Mouse (Mus musculus): ENCODE measurements around the gene Tmod2.

Gene Tmod2

DNA sequence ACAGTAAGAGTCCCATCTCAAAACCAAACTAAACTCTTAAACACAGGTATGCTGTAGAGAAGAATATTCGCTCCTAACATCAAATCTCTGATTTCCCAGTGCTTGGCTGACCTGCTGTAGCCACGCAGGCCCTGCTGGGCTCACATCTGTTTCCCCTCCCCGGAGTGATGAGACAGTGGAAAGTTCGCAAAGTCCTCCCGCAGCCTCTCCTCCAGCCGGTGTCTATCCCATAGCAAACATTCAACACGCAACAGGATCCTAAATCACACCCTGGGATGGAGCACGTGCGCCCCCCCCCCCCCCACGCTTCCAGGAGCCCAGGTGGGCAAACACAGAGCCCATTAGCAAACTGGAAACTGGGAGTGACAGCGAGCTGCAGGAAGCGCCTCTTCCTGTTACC lies 9.6 kb downstream of the Tmod2 start:
- DNase-seq (ENCODE audit: low read depth, low spot score), result no peak

DNA sequence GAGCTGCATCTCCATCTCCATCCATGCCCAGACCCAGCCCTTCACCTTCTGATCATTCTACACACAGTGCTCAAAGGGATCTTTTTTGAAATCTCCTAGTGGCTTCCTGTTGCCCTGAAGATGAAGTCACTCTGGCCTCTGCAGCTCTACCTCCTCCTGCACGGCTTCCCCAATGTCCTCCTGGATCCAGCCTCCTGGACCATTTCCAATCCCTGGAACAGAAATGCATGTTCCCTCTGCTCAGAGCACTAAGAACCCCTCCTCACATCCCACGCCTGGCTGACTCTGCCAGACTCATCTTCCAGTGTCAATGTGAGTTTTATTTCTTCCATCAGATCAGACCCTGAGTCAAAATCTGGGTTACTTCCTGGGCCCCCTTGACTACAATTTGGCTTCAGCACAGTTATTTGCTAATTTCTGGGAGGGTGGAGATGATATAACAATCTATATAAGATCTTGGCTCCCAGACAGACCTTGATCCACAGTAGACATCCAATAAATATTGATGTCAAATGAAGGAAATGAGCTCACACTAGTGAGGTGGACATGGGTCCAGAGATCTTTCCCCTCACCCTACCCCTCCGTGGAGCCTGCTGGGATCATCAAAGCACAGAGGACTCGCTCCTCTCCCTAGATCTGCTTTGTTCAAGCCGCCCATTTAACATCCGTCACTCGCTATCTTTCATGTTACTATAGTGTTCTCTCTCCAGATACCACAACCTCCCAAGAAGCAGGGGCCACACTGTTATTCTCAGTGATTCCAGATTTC lies 10.8 kb downstream of the Tmod2 start:
- no peak for DNase-seq (ENCODE audit: low read depth, low spot score)

DNA sequence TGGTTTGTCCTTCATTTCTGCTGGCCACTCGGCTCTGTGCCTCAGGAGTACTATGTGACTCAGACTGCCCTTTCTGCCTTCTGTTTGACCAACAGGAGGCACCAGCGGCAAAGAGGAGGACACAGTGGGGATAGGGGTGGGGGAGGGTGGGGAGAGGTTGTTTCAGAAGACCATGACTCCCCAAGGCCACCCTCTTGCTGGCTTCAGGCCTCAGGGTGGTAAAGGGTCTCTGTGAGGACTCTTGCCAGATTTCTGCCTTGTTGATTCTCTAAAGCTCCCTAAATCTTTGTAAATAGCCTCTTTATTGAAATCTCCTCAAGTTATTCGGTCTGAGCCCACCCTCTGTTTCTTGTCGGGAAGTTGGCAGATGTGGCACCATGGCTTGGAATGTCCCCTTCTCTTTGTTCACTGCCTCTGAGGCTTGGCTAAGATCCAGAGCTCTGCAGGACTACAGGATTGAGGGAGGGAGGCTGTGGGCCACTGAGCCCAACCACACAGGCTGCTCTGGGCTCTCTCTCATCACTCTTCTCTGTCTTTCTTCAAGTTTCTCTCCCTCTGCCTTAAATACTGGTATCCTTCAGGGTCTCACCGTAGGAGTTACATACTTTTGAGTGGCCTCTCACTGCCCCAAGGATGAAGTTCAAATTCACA lies 11.8 kb downstream of the Tmod2 start:
- peak; percentile 28 for DNase-seq (ENCODE audit: low read depth, low spot score)

DNA sequence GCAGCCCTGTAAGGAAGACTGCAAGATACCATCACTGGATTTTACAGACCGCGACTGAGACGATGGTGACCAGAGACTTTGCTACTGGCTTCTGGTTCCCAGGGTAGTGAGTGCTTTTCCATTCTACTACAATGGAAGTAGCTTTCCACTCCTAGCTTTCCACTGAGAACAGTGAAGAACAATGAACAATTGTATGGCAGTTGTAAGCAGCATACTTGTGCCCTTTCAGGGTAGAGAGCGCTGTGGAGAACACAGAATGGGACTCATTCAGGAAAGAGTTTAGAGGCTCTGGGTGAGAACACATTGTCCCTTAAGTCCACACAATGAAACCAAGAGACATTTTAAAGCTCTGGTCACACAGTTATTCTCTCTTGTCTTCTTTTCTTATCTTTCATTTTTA lies 13.5 kb downstream of the Tmod2 start:
- no peak for DNase-seq (ENCODE audit: low read depth, low spot score)

DNA sequence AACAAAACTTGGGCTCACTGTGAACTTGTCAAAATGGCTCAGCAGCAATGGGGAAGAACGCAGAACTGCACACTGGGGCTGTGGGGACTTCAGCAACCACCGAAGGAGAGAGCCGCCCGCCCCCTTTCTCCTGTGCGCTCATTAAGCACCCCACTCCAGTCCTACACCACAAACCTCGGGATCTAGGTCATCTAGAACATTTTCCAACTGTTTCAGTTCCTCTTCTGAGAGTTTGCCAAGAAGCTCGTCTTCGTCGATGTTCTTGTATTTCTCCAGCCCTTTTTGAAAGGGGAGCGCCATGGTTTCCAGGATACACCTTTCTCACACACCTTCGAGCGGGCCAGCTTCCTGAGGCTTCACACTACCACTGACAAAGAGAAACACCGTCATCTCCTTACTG lies 14.1 kb downstream of the Tmod2 start:
- DNase-seq (ENCODE audit: low read depth, low spot score), result no peak

DNA sequence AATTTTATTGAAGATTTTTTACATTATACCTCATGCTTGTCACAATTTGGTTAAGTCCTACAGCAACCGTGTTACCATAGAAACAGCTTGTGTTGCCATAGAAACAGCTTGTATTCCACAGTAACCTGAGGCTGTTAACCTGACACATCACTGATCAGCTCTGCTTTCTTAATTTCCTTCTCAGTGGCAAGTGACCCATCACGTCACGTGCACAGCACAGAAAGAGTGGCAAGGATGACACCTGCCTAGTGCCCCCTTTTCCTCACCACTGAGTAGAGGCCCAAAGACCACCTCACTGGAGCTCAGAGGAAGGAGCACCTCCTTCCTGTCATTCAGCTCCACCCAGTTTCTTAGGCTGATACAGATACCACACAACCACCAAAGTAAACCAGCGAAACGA lies 17.6 kb downstream of the Tmod2 start:
- DNase-seq (ENCODE audit: low read depth, low spot score), result no peak

DNA sequence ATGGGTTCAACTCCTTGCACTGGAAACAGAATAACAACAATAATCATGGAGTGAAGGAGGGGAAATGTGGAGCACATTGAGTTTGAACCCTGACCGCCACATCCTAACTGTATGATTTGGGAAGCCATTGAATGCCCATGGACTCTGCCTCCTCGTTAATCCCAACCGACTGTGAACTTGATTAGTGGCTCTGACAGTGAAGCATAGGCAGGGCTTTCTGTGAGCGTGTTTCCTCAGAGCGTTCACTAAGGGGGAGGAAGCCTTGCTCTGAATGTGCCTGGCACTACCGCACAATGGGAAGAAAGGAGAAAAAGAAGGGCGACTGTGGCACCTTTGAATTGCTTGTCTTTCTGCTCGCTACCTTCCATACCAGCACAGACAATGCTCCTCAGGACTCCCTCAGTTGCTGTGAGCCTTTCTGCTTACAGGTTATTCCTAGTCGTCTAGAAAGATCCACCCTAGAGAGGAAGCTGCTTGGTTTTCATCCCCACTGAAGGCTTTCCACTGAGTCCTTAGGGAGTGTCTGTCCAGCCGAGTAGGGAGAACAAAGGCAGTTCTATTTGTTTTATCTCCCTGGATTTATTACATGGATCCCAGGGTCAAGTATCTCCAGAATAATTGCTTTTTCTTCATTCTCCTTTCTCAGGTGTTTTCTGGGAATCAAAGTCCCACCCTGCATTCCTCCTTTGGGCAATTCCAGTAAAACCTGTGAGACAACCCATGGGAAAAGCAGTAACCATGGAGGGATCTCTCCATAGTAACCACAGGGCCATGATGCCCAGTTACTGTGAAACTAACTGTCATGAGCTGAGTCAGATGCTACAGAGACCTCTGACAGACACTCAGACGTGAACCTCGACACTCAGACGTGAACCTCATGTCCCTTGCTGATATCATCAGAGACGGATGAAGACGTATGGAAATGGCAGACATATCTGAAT lies 21.0 kb downstream of the Tmod2 start:
- no peak for DNase-seq (ENCODE audit: low read depth, low spot score)

DNA sequence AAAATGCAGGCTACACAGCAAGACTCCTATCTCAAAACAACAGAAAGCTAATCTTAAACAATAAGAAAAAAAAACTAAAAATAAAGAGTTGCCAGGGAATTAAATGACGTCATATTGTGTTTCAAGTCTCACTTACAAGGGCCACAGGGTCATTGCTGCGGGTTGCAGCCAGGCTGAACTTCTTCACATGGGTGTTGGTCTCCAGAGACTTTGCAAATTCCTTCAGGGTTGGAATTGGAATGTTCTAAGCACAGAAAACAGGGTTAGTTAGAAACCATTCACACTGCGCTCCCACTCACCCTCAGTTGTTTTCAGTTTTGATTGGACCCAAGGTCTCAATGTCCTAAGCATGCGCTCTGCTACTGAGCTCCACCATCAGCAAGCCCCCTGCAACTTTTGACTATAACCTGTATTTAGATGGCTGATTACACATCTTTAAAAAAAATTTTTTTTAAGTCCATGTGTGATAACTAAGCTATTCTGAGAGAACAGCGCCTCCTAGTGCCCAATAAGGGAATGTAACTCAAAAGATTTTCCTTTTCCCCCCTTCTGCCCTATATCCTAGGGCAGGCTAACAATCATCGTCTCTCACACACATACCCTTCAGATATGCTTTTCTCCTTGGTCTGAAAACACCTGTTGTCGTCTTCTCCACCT lies 29.3 kb downstream of the Tmod2 start:
- DNase-seq (ENCODE audit: low read depth, low spot score), result peak; percentile 29

DNA sequence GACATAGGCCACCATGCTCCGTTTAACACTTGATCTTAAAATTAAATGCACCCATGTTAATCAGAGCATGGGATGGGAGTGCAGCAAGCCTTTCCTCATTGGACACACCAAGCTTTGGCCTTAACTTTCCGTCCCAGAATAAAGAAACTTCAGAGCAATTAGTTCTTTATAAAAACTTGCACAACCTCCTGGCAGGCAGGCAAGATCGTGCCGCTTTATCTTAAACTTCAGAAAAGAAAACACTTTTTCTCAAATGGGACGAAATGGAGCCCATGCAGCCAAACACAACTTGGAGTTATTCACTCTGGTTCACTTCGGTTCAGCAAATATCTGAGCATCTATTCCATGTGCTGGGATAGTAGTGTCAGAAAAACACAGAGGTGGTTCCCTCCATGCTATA lies 31.8 kb downstream of the Tmod2 start:
- DNase-seq (ENCODE audit: low read depth, low spot score), result no peak

DNA sequence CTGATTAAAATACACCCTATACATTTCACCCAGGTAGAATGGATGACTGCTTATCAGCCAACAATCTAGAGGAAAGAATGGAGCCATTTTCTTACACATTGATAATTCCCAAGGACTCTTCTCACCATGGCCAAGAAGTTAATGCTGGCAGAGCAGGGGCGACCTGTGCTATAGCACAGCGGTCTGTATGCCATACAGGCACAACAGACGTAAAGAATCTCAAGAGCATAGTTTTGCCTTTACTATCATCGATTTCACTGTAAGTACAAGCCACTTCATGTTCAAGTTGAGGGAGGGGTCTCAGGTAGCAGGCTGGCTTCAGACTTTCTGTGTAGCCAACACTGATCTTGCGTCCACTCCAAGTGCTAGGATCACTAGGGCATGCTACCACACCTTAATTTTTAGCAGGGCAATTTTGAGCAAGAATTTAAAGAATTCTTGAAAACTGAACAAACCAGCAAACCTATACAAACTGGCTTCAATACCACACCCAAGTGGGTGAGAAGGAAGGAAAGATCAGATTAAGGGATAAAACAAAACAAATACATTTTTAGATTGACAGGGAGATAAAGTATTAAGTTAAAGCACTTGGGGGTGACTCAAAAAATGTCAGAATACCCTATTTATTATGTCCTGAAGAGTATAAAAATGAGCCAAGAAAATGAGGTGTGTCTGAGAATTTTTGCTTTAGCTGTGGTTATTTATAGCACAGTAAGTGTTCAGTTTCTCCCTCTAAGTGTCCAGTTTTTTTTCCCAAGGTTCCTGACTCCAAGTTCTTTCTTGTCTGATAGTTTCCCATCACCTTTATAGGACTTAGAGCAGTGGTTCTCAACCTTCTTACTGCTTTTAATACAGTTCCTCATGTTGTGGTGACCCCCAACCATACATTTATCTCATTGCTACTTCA lies 39.8 kb downstream of the Tmod2 start:
- no peak for DNase-seq (ENCODE audit: low read depth, low spot score)

DNA sequence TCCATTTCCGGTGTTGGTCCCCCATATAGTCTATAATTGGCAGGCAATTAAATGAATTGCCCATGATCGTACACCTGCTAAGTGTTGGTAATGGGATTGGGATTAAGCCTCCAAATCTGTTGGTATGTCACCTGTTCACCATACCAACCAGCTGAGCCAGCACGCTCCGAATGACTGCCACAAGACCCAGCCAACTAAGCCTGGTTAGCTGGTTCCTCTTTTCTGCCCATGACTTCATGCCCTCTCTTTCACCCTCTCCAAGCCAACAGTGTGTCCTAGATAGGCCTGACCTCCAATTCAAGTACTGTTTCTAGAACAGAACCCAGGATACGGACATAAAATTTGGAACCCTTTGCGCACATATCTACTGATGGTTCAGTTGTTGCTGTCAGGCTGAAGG lies 42.7 kb downstream of the Tmod2 start:
- no peak for DNase-seq (ENCODE audit: low read depth, low spot score)

DNA sequence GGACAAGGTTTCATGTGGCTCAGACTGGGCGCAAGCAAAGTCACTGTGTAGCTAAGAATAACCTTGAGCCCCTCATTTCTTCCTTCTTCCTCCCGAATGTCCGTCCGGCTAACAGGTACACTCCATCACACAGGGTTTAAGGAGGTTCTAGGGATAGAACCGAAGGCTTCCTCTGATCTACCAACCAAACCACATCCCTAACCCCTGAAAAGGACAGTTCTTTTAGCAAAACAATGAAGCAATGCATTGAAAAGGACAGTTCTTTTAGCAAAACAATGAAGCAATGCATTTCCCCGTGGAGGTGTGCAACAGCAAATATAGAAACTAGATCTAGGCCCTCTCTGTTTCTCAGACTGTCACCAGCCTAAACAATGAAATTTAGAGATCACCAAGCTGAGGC lies 46.2 kb downstream of the Tmod2 start:
- no peak for DNase-seq (ENCODE audit: low read depth, low spot score)

DNA sequence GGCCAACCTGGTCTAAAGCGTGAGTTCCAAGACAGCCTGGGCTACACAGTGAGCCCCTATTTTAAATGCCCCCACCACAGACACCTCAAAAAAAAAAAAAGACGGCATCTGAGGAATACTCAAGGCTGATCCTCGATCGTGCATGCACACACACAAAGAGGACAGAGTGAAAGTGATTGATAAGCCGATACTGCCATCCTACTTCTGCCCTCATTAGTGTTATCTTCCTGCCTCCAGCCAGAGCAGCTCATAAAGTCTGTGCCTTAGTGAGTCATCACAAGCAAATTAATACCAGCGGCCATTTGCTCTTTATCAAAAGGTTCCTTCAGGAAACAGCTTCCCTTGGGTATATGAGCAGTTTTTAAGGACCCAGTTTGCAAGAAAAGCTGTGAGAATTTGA lies 47.5 kb downstream of the Tmod2 start:
- DNase-seq (ENCODE audit: low read depth, low spot score), result no peak

DNA sequence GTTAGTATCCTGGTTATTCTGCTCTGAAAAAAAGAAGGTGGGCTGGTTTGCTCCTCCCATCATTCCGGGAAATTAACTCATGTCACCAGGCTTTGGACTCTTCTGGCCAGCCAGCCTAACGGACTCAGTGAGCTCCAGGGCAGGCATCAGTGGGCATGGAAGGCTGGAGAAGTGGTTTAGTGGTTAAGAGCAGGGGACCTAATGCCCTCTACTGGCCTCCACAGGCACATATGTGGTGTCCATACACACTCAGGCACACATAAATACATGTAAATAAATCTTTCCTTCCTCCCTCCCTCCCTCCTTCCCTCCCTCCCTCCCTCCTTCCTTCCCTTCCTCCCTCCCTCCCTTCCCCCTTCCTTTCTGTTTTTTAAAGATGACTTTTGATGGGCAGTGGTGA lies 47.9 kb downstream of the Tmod2 start:
- DNase-seq (ENCODE audit: low read depth, low spot score), result no peak

DNA sequence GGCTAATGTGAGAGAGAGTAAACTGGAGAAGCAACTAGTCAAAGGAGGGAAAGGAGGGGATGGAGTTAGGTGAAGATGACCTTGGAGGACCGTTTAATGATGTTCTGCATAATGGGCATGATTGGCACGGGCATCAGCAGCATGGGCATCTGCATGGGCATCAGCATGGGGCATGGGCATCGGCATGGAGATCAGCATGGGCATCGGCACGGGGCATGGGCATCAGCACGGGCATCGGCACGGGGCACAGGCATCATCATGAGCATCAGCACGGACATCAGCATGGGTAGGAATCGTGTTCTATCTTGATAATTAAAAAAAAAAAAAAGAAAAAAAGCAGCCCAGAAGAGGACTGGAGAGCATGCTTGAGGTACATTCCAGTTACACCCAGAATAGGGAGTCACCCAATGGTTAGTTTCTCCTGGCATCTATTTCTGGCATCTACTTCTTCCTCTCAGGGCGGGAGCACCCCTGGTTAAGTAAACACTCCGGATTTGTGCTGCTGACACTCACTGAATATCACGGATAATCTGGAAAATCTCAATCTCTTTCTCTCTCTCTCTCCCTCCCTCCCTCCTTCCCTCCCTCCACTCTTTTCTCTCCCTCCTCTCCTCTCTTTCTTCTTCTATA lies 50.0 kb downstream of the Tmod2 start:
- DNase-seq (ENCODE audit: low read depth, low spot score), result no peak

DNA sequence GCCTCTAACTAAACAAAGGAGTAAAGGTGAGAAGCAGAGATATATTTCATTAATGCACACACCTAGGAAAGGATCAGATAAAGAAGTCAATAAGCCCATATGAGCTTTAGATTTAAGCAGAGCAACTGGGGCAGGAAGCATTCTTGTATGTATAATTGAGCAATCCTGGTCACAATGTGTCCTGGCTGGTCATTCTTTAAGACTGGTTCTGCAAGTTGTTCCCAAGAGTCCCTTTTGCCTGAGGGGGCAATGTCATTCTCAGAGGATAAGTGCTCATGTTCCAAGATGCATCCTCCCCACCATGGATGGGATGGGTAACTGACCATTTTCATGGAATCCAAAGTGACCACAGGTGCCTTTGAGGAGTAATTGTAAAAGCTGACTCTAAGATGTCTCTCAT lies 50.8 kb downstream of the Tmod2 start:
- no peak for DNase-seq (ENCODE audit: low read depth, low spot score)

DNA sequence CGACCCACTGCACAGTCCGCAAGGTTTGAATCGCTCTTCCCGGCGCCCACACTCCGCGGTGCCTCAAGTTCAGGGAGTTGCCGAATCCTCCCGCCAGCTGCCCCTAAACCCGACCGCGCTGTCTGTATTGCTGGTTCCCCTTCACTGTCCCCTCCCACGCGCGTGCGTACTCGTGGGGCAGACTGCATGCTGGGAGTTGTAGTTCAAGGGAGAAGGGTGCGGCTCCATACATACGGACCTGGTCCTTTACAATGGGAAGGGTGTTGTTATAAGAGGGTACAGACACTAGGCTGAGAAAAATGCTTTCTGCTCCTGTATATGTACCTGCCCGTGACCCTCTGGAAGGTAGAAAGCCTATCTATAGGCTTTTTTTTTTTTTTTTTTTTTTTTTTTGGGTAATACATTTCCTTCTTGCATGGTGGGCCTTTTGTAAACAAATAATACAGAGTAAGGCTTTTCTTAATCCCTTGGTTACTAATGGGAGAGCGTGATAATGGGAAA lies 51.6 kb downstream of the Tmod2 start, which contains the start of gene Tmod3:
Gene Tmod3, minus strand, starts transcription at position 146 of the 501 bp plus-strand sequence.
- DNase-seq (ENCODE audit: low read depth, low spot score), result peak; percentile 88

DNA sequence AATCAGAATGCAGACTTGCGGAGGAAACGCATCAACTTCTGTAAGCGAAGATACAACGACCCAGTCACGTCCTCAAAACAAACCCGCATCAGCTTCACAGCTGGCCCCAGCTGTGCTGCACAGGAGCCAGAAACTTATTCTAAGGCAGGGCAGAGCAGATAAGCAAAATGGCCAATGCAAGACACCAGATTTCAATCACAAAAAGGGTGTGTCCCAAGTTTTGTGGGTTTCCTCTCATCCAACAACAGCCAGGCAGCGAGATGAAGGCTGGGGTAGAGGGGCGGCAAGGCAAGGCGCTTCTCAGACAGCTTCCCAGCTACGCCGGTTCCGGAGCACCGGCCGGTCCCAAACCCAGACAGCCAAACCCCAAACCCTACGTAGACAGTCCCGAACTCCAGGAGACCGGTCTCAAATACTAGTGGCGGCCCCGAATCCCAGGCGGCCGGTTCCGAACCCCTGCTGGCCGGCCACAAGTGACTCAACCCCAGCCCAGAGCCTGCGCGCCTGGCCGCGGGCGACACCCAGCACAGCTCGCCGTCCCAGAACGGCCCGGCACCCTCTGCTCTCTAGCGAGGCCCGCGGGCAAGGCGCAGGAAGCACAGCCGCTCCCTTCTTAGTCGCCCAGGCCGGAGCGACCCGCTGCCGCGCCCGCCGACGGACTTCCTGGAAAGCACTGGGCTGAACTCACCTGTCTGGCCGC lies 52.2 kb downstream of the Tmod2 start:
- no peak for DNase-seq (ENCODE audit: low read depth, low spot score)

DNA sequence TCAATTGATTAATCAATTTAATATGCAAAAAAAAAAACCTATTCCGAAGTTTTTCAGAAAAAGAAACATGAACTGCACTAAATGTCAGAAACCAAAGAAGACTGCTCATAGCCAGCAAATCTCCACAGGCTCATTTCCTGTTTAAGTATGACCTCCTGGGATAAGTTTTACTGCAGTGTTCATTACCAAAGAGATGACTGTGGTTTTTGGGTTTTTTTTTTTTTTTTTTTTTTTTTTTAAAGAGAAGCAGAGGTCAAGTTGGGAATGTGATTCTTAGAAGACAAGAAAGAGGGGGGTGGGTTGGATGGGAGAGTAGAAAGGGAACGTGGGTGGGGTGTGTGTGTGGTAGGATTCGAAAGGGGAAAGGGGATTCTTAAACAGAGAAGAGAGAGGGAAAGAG lies 52.8 kb downstream of the Tmod2 start:
- no peak for DNase-seq (ENCODE audit: low read depth, low spot score)

All from retina, postnatal 7 days (tissue).